Mouse (Mus musculus): ENCODE data around the gene Cdkn1a. TPM values are rescaled to one million over a fixed set of nuclear protein-coding genes. Genes with fewer than 3 reads are reported as not detected.

Cdkn1a gene
- polyA plus RNA-seq, 1 experiment from 2014 or later: 144 TPM

GRCm38 (mm10) chr17:29047697-29048514, 42.9 kb upstream of the Cdkn1a start:
- Histone ChIP-seq H3K9me3 (replicated peaks; ENCODE audit: control insufficient read depth, low read length) (no peaks in the 10 kb centered on the region), H3K9ac (ENCODE audit: low read length) (no peak overlapping the region), H3K27me3 (ENCODE audit: control insufficient read depth, insufficient read depth, low read length) (no peaks in the 10 kb centered on the region), H3K4me1 (ENCODE audit: control insufficient read depth, insufficient read depth, low read length) (peaks cover 10% of the 10 kb centered on the region), H3K36me3 (ENCODE audit: control insufficient read depth, insufficient read depth, low read length) (peaks cover 25% of the 10 kb centered on the region), H3K27ac (ENCODE audit: low read length) (no peak overlapping the region), H3K4me2 (ENCODE audit: low read depth, low read length) (no peak overlapping the region), H3K4me3 (replicated peaks; ENCODE audit: low read length) (no peak overlapping the region)
- ATAC-seq (ENCODE audit: insufficient read depth, low FRiP score): no peak
- WGBS: 57% methylated on average over 3 of the region's 3 CpGs

GRCm38 (mm10) chr17:29048748-29049507, 41.8 kb upstream of the Cdkn1a start:
- H3K36me3 ChIP-seq (ENCODE audit: control insufficient read depth, insufficient read depth, low read length): peaks cover 18% of the 10 kb centered on the region
- H3K27ac ChIP-seq (ENCODE audit: low read length): no peak overlapping the region
- no peaks in the 10 kb centered on the region for H3K27me3 ChIP-seq (ENCODE audit: control insufficient read depth, insufficient read depth, low read length)
- no peak overlapping the region for H3K4me3 ChIP-seq (replicated peaks; ENCODE audit: low read length)
- no peak overlapping the region for H3K4me2 ChIP-seq (ENCODE audit: low read depth, low read length)
- 17% methylated on average over 13 of the region's 13 CpGs for WGBS
- ATAC-seq (ENCODE audit: insufficient read depth, low FRiP score): no peak
- H3K9ac ChIP-seq (ENCODE audit: low read length): no peak overlapping the region
- no peaks in the 10 kb centered on the region for H3K9me3 ChIP-seq (replicated peaks; ENCODE audit: control insufficient read depth, low read length)
- peaks cover 15% of the 10 kb centered on the region for H3K4me1 ChIP-seq (ENCODE audit: control insufficient read depth, insufficient read depth, low read length)

- H3K4me2 ChIP-seq (ENCODE audit: low read depth, low read length): no peak overlapping the region
- no peak for ATAC-seq (ENCODE audit: insufficient read depth, low FRiP score)
- H3K4me3 ChIP-seq (replicated peaks; ENCODE audit: low read length): no peak overlapping the region
- peaks cover 21% of the 10 kb centered on the region for H3K4me1 ChIP-seq (ENCODE audit: control insufficient read depth, insufficient read depth, low read length)
- 69% methylated on average over 5 of the region's 5 CpGs for WGBS
- no peak overlapping the region for H3K9ac ChIP-seq (ENCODE audit: low read length)
- no peaks in the 10 kb centered on the region for H3K9me3 ChIP-seq (replicated peaks; ENCODE audit: control insufficient read depth, low read length)
- H3K36me3 ChIP-seq (ENCODE audit: control insufficient read depth, insufficient read depth, low read length): peaks cover 15% of the 10 kb centered on the region
- H3K27ac ChIP-seq (ENCODE audit: low read length): peak overlapping the region; percentile 35; the same call in 1 of the 2 replicates
- no peaks in the 10 kb centered on the region for H3K27me3 ChIP-seq (ENCODE audit: control insufficient read depth, insufficient read depth, low read length)
Observed at GRCm38 (mm10) chr17:29049508-29049889, 41.3 kb upstream of the Cdkn1a start.

GRCm38 (mm10) chr17:29049923-29050322, 40.9 kb upstream of the Cdkn1a start:
- 51% methylated on average over 7 of the region's 7 CpGs for WGBS
- Histone ChIP-seq H3K4me3 (replicated peaks; ENCODE audit: low read length) (no peak overlapping the region), H3K27ac (ENCODE audit: low read length) (peak overlapping the region; percentile 35; the same call in 1 of the 2 replicates), H3K9ac (ENCODE audit: low read length) (no peak overlapping the region), H3K9me3 (replicated peaks; ENCODE audit: control insufficient read depth, low read length) (no peaks in the 10 kb centered on the region), H3K27me3 (ENCODE audit: control insufficient read depth, insufficient read depth, low read length) (no peaks in the 10 kb centered on the region), H3K4me1 (ENCODE audit: control insufficient read depth, insufficient read depth, low read length) (peaks cover 22% of the 10 kb centered on the region), H3K36me3 (ENCODE audit: control insufficient read depth, insufficient read depth, low read length) (peaks cover 10% of the 10 kb centered on the region), H3K4me2 (ENCODE audit: low read depth, low read length) (peak overlapping the region; percentile 21; the same call in 1 of the 2 replicates)
- peak; percentile 48; the same call in 1 of the 2 replicates for ATAC-seq (ENCODE audit: insufficient read depth, low FRiP score)

- Histone ChIP-seq H3K27ac (ENCODE audit: low read length) (0 out of 2 replicates have a peak overlapping the region, but pooled peaks have one; percentile 8), H3K4me3 (replicated peaks; ENCODE audit: low read length) (no peak overlapping the region), H3K9ac (ENCODE audit: low read length) (peak overlapping the region; percentile 26; the same call in 1 of the 2 replicates), H3K36me3 (ENCODE audit: control insufficient read depth, insufficient read depth, low read length) (peaks cover 9% of the 10 kb centered on the region), H3K9me3 (replicated peaks; ENCODE audit: control insufficient read depth, low read length) (no peaks in the 10 kb centered on the region), H3K4me2 (ENCODE audit: low read depth, low read length) (peak overlapping the region; percentile 21; the same call in 1 of the 2 replicates), H3K4me1 (ENCODE audit: control insufficient read depth, insufficient read depth, low read length) (peaks cover 25% of the 10 kb centered on the region), H3K27me3 (ENCODE audit: control insufficient read depth, insufficient read depth, low read length) (no peaks in the 10 kb centered on the region)
- WGBS: 45% methylated on average over 14 of the region's 14 CpGs
- no peak for ATAC-seq (ENCODE audit: insufficient read depth, low FRiP score)
Observed at GRCm38 (mm10) chr17:29050791-29051190, 40.0 kb upstream of the Cdkn1a start.

GRCm38 (mm10) chr17:29053067-29053466, 37.7 kb upstream of the Cdkn1a start:
- Histone ChIP-seq H3K27ac (ENCODE audit: low read length) (no peak overlapping the region), H3K9me3 (replicated peaks; ENCODE audit: control insufficient read depth, low read length) (no peaks in the 10 kb centered on the region), H3K4me1 (ENCODE audit: control insufficient read depth, insufficient read depth, low read length) (peaks cover 38% of the 10 kb centered on the region), H3K9ac (ENCODE audit: low read length) (no peak overlapping the region), H3K4me3 (replicated peaks; ENCODE audit: low read length) (no peak overlapping the region), H3K36me3 (ENCODE audit: control insufficient read depth, insufficient read depth, low read length) (no peaks in the 10 kb centered on the region), H3K27me3 (ENCODE audit: control insufficient read depth, insufficient read depth, low read length) (no peaks in the 10 kb centered on the region), H3K4me2 (ENCODE audit: low read depth, low read length) (no peak overlapping the region)
- 83% methylated on average over 6 of the region's 6 CpGs for WGBS
- no peak for ATAC-seq (ENCODE audit: insufficient read depth, low FRiP score)

- Histone ChIP-seq H3K4me1 (ENCODE audit: control insufficient read depth, insufficient read depth, low read length) (peaks cover 35% of the 10 kb centered on the region), H3K4me3 (replicated peaks; ENCODE audit: low read length) (no peak overlapping the region), H3K36me3 (ENCODE audit: control insufficient read depth, insufficient read depth, low read length) (no peaks in the 10 kb centered on the region), H3K4me2 (ENCODE audit: low read depth, low read length) (no peak overlapping the region), H3K9me3 (replicated peaks; ENCODE audit: control insufficient read depth, low read length) (no peaks in the 10 kb centered on the region), H3K9ac (ENCODE audit: low read length) (0 out of 2 replicates have a peak overlapping the region, but pooled peaks have one; percentile 26), H3K27ac (ENCODE audit: low read length) (peak overlapping the region; percentile 35), H3K27me3 (ENCODE audit: control insufficient read depth, insufficient read depth, low read length) (no peaks in the 10 kb centered on the region)
- no peak for ATAC-seq (ENCODE audit: insufficient read depth, low FRiP score)
- 35% methylated on average over 7 of the region's 7 CpGs for WGBS
Observed at GRCm38 (mm10) chr17:29053841-29054240, 36.9 kb upstream of the Cdkn1a start.

GRCm38 (mm10) chr17:29054429-29054828, 36.3 kb upstream of the Cdkn1a start:
- peaks cover 31% of the 10 kb centered on the region for H3K4me1 ChIP-seq (ENCODE audit: control insufficient read depth, insufficient read depth, low read length)
- no peak overlapping the region for H3K4me2 ChIP-seq (ENCODE audit: low read depth, low read length)
- no peaks in the 10 kb centered on the region for H3K9me3 ChIP-seq (replicated peaks; ENCODE audit: control insufficient read depth, low read length)
- no peak overlapping the region for H3K9ac ChIP-seq (ENCODE audit: low read length)
- peak overlapping the region; percentile 35; the same call in 1 of the 2 replicates for H3K27ac ChIP-seq (ENCODE audit: low read length)
- no peaks in the 10 kb centered on the region for H3K36me3 ChIP-seq (ENCODE audit: control insufficient read depth, insufficient read depth, low read length)
- ATAC-seq (ENCODE audit: insufficient read depth, low FRiP score): no peak
- no peak overlapping the region for H3K4me3 ChIP-seq (replicated peaks; ENCODE audit: low read length)
- WGBS: 72% methylated on average over 6 of the region's 6 CpGs
- no peaks in the 10 kb centered on the region for H3K27me3 ChIP-seq (ENCODE audit: control insufficient read depth, insufficient read depth, low read length)

- WGBS: 67% methylated on average over 5 of the region's 5 CpGs
- no peak overlapping the region for H3K27ac ChIP-seq (ENCODE audit: low read length)
- no peaks in the 10 kb centered on the region for H3K36me3 ChIP-seq (ENCODE audit: control insufficient read depth, insufficient read depth, low read length)
- no peak for ATAC-seq (ENCODE audit: insufficient read depth, low FRiP score)
- H3K4me1 ChIP-seq (ENCODE audit: control insufficient read depth, insufficient read depth, low read length): peaks cover 28% of the 10 kb centered on the region
- no peak overlapping the region for H3K4me3 ChIP-seq (replicated peaks; ENCODE audit: low read length)
- no peak overlapping the region for H3K4me2 ChIP-seq (ENCODE audit: low read depth, low read length)
- no peaks in the 10 kb centered on the region for H3K27me3 ChIP-seq (ENCODE audit: control insufficient read depth, insufficient read depth, low read length)
- H3K9ac ChIP-seq (ENCODE audit: low read length): no peak overlapping the region
- no peaks in the 10 kb centered on the region for H3K9me3 ChIP-seq (replicated peaks; ENCODE audit: control insufficient read depth, low read length)
Observed at GRCm38 (mm10) chr17:29055586-29055985, 35.2 kb upstream of the Cdkn1a start.

All from stomach, embryonic 16.5 days (tissue).